Mouse (Mus musculus) cortical plate, adult 2 months (tissue): Measurements from ENCODE around the gene Gm37240.

Source experiments
- CTCF ChIP-seq: fragments of 200-500 bp; IDR thresholded peaks from 2 replicates; pipeline ENCODE4 v1.5.1; 2011; ENCODE audit warnings: mild to moderate bottlenecking, control low read depth, low read length; ENCODE audit not compliant: insufficient read depth; ENCODE audit errors: extremely low read depth
- POLR2A ChIP-seq: fragments of 200-500 bp; IDR thresholded peaks from 2 replicates; pipeline ENCODE4 v1.6.1; 2011; ENCODE audit warnings: mild to moderate bottlenecking, low read length, control low read depth; ENCODE audit not compliant: insufficient read depth; ENCODE audit errors: extremely low read depth

- no peak for TF ChIP-seq POLR2A
- no peak for TF ChIP-seq CTCF
Observed at GRCm38 (mm10) chr3:85812010-85812409, 75.3 kb downstream of the Gm37240 start.
